Mouse (Mus musculus) layer of hippocampus, postnatal 25 days (tissue): Measurements from ENCODE around the gene Prmt7. TPM values are rescaled to one million over a fixed set of nuclear protein-coding genes. Genes with fewer than 3 reads are reported as not detected.
A peak's percentile ranks its signal among the peaks of the same experiment; 100 is the strongest.
"Not testable (repeated sequence)": the region's sequence is repeated elsewhere in the genome, so short reads cannot be mapped to it uniquely, and the experiment has no call there.

Experiments
- DNase-seq, 2 experiments: peaks; one replicate each; pipeline ENCODE4 v3.0.0; 2022; ENCODE audit warnings: mixed read lengths in 2 of 2, low spot score in 1 of 2; ENCODE audit errors: extremely low spot score in 1 of 2
- total RNA-seq, 2 experiments: library from RNA; stranded (reverse); gene quantifications; 2 replicates each; pipeline ENCODE4 v1.2.3; 2021

Gene Prmt7
- total RNA-seq: 10 to 100 TPM; 33.1 to 34.2 TPM

DNA sequence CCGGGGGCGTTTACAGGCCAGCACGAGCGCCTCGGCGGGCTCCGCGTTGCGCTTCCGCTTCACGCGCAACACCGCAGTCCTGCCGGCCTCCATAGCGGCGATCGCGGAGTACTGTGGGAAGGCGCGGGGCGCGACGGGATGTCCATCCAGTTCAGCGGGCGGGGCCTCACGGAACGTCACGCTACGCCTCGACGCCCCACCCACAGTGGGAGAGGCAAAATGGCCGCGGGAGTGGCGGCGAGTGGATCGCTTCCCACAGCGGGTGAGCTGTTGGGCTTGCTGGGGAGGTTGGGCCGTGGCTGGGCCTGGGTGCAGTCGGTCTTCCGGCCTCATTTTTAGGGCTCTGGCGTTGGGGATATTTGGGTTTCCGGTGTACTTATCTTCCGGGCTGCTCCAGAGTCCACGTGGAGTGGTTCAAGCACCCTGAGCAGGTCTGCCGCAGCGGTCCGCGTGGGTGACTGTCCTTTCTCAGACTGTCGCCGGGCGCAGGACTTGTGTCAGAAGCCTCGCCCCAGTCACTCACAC lies at the start of gene Prmt7, which contains the start of gene Slc7a6os:
Gene Prmt7 (plus strand): TSS at position 116 of the 525 bp plus-strand sequence.
Gene Slc7a6os (minus strand): TSS at position 115 of the 525 bp plus-strand sequence.
- peak; percentile 93 to 95 for DNase-seq

DNA sequence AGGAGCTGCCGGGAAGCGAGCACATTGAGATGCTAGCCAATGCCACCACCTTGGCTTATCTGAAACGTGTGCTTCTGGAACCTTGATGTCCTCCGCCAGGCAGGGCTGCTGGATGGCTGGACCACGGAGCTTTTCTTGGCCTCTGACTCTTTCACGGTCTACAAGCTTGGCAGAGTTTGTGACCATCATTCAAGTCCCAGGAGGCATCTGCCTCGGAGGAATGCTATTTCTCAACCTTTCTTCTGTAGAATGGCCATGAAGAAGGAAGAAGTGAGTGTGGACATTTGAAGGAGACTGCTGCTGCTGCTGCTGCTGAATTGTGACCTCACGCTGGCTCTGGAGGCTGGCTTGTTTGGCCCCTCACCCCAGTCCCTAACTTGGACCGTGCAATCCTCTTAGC lies 47.5 kb upstream of the Prmt7 start:
- no peak for DNase-seq

DNA sequence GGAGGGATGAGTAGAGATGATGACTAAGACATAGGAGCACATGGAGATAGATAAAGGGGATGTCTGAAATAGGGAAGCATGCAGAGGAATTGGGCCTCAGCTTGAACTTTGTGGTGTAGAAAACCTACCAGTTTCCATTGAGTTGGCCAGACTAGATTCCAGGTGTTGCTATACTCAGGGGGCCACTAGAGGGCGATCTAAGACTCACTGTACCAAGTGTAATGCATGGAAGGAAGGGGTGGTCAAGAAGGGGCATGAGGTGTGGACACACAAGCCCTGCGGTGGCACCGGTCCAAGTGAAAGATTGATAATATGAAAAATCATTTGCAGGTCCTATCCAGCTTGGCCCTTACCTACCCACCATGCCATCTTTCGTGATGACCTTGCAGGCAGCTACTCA lies 45.3 kb upstream of the Prmt7 start:
- DNase-seq: peak; percentile 54 to 89

DNA sequence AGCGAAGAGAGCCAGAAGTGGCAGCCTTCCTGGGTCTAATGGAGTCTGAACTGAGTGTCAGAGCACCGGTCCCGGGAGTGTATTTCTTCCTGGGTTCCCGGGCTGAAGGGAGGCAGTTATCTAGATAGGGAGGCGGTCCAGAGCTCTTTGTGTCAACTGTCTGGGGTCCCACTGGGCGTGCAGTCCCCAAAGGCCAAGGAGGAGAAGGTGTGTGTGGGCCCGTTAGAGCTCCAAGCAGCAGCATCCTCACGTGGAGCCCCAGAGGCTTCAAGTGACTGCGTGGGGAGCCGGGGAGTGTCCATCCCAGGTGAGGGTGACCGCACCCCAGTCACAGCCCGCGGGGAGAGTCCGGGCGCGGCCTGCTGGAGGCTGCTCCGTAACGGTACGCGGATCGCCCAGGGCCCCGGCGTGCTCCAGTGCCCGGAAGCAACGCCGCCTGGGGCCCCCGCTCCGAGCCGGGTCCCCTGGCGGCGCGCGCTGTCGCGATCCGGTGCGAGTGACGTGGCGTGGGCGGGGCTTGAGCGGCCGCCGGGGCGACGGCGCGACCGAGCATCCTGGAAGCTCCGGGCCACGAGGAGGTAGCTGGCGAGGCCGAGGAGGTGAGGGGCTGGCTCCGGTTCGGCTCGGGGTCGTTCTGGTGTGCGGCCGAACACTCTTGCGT lies 42.2 kb upstream of the Prmt7 start, which contains the start of gene Slc7a6:
Gene Slc7a6 (plus strand): TSS at position 502 of the 661 bp plus-strand sequence.
- DNase-seq: peak; percentile 85 to 88

DNA sequence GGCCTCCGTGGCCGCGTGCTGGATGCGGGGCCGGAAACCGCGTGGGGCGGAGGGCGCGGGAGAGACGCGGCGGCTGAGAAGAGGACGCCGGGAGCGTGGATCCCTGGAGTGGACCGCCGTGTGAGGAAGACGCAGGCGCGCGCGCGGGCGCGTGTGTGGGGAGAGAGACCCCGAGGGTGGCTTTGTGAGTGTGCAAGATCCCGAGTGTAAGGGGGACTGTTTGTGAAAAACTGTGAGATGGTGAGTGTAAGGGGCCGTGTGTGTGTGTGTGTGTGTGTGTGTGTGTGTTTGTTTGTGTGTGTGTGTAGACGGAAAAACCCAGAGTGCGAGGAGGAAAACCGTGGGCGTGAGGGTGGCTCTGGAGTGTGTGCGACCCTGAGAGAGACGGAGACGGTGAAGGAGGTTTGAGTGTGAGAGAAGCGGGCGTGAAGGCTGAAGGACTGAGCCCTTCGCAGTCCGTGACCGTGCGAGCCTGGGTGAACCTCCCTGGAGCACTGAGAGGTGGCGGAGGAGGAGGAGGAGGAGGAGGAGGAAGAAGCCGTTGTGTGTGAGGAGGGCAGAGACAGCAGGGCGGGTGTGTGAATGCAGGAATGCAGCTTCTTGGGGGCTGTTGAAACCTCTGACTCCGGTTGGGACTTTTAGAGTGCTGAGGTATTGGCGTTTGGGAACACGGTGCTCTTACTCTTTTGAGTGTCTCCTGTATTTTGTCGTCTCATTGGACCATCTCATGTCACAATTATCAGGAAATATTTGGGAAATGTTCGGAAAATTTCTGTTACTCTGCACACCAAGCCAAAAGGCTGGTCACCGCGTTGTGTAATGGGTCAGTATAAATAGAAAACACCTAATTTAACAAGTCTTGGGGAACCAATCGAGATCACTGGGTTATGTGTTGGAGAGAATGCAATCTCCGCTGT lies 41.5 kb upstream of the Prmt7 start:
- DNase-seq: peak in 1 of 2 experiments; percentile 61

DNA sequence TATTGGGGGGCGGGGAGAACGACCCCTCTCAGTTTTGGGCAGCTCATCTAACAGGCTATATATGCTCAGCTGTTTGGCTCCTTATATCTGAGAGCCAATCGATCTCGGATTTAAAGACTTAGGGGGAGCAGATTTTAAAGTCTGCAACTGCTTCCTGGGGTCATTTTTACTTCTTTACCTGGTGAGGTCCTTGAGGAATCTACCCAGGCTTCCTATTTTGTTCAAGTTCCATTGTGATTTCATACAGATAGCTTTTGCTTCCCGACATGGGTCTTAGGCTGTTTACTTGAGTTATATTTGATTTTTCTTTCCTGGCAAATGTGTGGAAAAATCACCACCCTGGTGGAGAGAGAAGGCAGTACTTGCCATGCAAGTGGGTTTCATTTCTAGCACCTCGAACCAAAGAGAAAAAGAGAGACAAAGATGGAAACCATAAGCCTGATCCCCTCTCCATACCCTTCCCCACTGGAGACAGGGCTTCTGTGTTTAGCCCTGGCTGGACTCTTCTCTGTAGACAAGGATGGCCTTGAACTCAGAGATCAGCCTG lies 40.7 kb upstream of the Prmt7 start:
- DNase-seq: no peak

DNA sequence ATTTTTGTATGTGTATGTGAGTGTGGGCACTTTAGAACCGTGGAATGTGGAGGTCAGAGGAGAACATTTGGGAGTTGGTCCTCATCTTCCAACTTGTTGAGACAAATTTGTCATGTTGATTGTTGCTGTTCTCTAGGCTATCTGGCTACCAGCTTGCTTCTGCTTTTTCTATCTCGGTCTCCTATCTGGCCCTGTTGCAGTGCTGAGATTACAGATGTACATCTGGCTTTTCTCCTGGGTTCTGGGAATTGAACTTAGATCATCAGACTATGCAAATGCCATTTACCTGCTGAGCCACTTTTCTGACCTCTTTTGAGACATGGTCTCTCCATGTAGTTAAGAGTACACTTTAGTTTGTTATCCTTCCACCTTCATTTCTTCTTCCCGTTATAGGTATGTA lies 37.2 kb upstream of the Prmt7 start:
- DNase-seq: no peak

DNA sequence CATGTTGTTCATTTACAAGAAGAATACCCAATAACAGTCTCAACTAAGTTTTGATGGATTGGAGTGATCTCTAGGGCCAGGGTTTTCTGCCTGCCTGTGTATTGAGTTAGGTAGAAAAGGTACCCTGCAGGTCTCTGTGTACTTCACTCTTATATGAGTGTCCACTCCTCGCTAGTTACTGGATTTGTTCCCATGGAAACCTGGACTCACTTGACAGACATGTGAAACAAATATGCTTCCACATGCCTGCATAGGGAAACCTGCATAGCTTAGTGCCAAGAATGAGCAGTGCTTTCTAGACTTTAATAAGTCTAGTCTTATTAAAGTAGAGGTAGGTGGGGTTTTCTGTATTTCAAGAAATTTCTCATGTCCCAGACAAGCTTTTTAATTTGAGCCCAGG lies 33.8 kb upstream of the Prmt7 start:
- no peak for DNase-seq

DNA sequence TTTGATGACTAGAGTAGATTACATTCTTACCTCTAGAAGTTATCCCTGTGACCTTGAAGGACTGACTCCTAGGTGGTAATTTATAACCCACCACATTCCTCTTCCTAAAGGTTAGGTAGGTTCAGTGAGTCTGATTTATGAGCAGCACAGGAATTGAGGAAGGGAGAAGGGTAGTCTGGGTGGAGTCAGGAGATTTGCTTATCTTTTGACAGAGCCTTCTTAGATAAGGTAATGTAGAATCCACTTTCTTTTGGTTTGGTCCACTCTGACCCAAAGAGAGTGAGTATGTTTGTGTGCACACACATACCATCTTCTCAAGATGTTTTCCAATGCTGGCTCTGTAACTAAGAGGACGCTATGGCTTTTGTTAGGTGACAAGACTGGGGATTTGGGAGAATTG lies 33.1 kb upstream of the Prmt7 start:
- no peak for DNase-seq

DNA sequence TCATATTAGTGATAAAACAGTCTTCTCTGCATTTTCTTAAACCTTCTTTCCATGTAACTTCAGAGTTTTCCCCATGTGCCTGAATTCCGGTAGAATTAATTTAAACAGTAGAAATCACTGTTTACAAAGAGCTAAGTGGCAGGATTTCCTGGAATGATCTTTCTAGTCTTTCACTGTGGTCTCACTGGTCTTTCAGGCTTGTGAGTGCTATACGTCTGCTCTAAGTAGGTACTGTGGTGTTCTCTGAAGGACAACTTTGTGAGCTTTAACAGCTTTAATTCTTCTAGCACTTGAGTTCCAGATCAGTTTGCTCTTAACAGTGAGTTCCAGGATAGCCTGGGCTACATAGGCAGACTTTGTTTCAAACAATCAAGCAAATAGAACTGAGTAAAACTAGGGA lies 32.3 kb upstream of the Prmt7 start:
- DNase-seq: no peak

DNA sequence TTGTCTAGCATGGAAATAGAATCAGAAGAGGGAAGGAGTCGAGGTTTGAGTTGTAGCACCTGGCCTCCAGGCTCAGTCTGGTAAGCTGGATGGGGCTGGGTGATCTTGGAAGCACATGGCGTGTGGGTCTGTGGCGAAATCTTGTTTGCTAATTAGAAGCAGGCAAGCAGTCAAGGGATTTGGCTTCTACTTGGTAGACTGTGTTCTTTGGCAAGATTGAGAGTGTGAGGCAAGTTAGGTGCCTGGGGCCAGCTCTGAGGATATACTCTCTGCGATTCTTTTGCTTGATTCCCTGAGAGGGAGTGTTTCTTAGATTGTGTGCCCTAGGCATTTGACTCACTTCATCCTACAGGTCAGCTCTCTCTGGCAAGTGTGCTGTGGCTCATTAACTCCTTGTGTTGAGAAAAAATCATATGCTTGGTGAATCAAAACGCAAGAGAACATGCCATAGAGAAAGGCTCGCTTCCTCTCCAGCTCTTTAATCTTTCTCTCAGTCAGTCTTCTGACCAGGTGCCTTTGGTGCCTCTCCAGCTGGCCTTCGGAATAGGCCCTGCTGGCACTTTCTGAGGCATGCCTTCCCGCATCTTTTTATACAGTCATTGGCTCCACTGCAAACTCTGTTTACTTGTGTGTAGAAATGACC lies 25.0 kb upstream of the Prmt7 start:
- no peak for DNase-seq

DNA sequence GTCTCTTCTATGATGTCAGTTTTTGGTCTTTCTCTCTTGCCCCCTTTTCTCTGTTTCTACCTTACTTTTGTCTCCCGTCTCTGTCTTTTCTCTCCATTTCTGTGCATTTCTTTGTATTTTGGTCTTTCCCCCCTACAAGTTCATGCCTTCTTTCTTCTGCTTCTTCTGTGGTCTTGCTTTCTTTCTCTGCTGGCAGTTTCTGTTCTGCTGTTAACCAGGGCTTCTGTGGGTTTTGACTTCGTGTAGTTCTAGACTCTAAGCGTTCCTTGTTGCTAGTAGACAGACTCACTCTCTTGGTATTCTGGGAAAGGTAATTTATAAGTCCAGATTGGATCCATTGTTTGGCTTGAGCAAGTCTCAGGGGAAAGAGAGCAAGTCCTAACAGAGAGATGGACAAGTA lies 24.3 kb upstream of the Prmt7 start:
- no peak for DNase-seq

DNA sequence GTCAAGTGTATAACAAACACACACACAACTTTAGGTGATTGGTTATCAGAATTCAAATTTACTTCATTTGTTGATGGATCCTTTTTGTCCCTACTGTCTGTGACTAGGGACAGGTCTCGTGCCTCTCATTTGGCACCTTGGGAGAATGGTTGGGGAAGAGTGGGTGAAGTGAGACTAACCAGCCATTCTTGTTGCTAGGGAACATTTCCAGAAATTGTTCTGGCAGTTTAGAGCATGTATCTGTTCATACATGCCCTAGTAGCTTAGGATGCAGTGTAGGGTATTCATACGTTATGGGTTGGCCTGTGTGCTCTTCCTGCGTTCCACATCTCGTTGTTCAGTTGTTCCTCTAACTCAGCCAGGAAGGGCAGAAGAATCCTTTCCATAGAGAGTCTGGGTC lies 21.6 kb upstream of the Prmt7 start:
- no peak for DNase-seq

DNA sequence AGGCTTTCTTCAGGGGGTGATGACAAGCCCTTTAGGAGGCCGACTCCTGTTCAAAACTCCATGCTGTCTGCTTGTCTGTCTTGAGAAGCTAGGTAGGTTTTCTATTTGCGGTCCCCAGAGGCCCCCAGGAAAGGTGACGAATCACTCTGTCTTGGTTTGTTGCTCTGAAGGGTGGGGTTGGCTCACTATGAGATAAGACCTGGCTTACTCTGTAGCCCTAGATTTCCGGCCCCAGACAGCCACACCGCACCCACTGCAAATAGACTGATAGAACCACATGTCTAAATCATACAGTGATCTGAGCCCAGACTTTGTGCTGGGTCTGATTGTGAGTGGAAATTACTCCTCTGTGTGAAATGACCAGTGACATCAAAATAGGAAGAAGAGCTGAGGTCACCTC lies 19.1 kb upstream of the Prmt7 start:
- DNase-seq: no peak

DNA sequence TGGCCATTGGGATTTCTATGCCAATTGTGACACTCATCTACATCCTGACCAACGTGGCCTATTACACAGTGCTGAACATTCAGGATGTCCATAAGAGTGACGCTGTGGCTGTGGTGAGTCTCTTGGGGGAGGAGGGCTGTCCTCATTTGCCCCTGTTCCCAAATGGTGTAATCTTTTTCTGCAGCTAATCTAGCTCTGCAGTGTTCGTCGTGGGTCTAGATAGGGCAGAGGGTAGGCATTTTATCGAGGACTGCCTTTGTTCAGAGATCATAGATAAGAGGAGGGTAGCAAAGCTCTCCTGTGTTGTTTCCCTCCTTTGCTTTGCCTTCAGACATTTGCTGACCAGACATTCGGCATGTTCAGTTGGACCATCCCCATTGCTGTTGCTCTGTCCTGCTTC lies 17.6 kb upstream of the Prmt7 start:
- no peak for DNase-seq

DNA sequence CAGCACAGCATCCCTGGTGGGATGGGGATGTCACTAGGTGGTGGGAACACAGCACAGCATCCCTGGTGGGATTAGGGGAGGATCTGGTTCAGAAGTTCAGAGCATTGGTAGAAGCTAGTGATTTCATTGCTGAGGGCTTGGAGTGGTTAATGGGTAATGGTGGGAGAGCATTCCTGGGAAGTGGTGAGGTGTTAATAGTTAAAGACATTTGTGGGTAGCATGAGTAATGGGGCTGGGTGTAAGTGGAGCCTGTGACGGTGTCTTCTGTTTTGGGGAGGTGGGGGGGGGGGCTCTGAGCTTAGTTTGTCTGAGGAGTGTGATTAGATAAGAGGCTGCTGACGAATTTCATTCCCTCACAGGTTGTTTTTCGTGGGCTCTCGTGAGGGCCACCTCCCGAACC lies 16.7 kb upstream of the Prmt7 start:
- no peak for DNase-seq

DNA sequence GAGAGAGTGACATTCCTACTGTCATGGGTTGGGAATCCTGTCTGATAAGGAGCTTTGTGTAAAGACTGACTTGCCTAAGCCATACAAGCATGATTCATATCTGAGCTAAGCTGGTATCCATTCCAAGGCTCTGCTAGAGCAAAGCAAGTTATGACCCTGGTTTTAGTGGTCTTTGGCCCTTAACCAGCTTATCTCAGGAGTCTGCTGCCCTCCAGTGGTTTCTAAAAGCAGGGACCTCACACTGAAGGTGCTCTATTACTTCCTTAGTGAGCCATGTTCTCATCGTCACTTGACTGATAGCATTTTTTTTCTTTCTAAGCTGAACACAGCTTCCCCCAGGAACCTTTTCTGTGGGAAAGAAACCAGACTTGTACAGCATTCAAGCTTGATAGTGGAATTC lies 12.0 kb upstream of the Prmt7 start:
- DNase-seq: no peak

DNA sequence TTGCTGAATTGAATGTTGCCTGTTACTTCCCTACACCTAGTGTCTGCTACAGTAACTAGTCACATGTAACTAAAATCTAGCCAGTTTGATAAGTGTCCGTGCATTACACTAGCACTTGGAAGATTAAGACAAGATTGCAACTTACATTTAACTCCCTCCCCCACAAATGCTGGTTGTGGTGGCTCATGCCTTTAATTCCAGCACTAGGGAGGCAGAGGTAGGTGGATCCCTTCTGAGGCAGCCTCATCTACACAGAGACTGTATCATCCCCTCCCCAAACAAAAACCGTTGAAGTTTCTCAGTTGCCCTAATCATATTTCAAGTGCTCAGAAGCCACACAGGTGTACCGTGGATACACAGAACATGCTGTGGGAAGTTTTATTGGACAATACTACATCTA lies 11.1 kb upstream of the Prmt7 start:
- DNase-seq: not testable (repeated sequence)

DNA sequence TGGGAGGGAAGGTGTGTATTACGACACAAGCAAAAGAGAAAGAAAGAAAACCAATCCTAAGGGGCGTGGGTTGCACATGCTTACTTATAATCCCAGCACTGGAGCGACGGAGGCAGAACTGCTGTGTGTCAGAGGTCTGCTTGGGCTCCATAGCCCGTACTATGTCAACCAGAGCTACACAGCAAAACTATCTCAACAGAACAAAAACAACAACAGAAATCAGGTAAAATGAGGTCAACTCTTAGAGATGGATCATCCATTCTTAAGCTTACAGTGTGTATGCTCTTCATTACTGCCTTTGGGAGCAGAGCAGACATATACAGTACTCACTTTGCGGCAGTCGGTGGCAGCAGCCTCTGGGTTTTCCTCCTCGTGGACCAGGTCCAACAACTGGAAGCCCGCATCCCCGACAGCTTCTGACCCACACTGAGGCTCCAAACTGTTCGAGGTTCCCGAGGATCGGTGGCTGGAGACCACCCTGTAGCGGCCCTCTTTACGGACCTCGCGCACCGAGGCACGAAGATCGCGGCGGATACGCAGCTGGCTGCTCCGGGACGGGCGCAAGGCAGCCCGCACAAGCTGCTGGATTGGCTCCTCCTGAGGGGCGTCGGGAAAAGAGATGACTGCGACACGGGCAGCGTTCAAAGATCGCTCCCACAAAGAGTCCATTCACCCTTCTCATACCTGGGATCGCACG lies 553 bp upstream of the Prmt7 start:
- no peak for DNase-seq

DNA sequence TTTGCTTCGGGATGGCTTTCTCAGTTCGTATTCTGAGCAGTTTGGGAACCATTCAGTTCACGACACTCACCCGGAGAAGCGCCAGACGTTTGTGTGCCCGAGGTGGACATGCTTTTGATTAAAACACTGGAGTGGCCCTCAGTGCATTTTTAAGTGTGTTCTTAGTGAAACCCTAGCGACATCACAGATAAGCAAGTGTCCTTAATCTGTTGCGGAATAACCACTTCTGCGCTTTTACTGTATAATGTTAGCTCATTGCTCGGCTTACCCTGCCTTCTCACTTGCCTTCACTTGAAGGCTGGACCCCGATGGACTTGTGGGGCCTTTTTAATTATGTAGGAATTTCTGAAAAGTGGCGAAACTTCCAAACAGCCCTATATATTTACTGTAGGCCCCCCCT lies 685 bp downstream of the Prmt7 start:
- no peak for DNase-seq
